Mouse (Mus musculus): ENCODE measurements around the gene Rdh16. TPM values are rescaled to one million over a fixed set of nuclear protein-coding genes. Genes with fewer than 3 reads are reported as not detected.
"Not testable (repeated sequence)": the region's sequence is repeated elsewhere in the genome, so short reads cannot be mapped to it uniquely, and the experiment has no call there.

Rdh16 gene
- polyA plus RNA-seq, 1 experiment from 2014 or later = not detected

- no peak overlapping the region for H3K4me3 ChIP-seq (ENCODE audit: low read depth, low read length)
- H3K9me3 ChIP-seq (ENCODE audit: control insufficient read depth, low read length) = no peaks in the 10 kb centered on the region
- no peak for ATAC-seq (replicated peaks; ENCODE audit: low FRiP score, low TSS enrichment, low read depth)
- 84% methylated on average over 2 of the region's 2 CpGs for WGBS
- DNase-seq (ENCODE audit: low spot score) = no peak
- no peak overlapping the region for H3K4me2 ChIP-seq (ENCODE audit: low read length)
- H3K27ac ChIP-seq (ENCODE audit: low read depth) = no peak overlapping the region
- H3K9ac ChIP-seq (ENCODE audit: low read length) = no peak overlapping the region
- H3K36me3 ChIP-seq (ENCODE audit: control insufficient read depth, insufficient read depth, low read length) = no peaks in the 10 kb centered on the region
- no peaks in the 10 kb centered on the region for H3K4me1 ChIP-seq (replicated peaks; ENCODE audit: control insufficient read depth, insufficient read depth, low read length)
- no peaks in the 10 kb centered on the region for H3K27me3 ChIP-seq (replicated peaks; ENCODE audit: control insufficient read depth, insufficient read depth, low read length)
Measured at GRCm38 (mm10) chr10:127840776-127841175, 39.8 kb downstream of the Rdh16 start.

GRCm38 (mm10) chr10:127845945-127846344 is 45.0 kb downstream of the Rdh16 start:
- H3K4me3 ChIP-seq (ENCODE audit: low read depth, low read length); H3K9ac ChIP-seq (ENCODE audit: low read length); H3K36me3 ChIP-seq (ENCODE audit: control insufficient read depth, insufficient read depth, low read length); H3K27ac ChIP-seq (ENCODE audit: low read depth); H3K9me3 ChIP-seq (ENCODE audit: control insufficient read depth, low read length); H3K4me1 ChIP-seq (replicated peaks; ENCODE audit: control insufficient read depth, insufficient read depth, low read length); H3K4me2 ChIP-seq (ENCODE audit: low read length); H3K27me3 ChIP-seq (replicated peaks; ENCODE audit: control insufficient read depth, insufficient read depth, low read length); ATAC-seq (replicated peaks; ENCODE audit: low FRiP score, low TSS enrichment, low read depth); DNase-seq (ENCODE audit: low spot score): not testable (repeated sequence)
- 93% methylated on average over 5 of the region's 5 CpGs for WGBS

- H3K4me1 ChIP-seq (replicated peaks; ENCODE audit: control insufficient read depth, insufficient read depth, low read length) = no peaks in the 10 kb centered on the region
- no peak overlapping the region for H3K4me2 ChIP-seq (ENCODE audit: low read length)
- no peaks in the 10 kb centered on the region for H3K27me3 ChIP-seq (replicated peaks; ENCODE audit: control insufficient read depth, insufficient read depth, low read length)
- H3K27ac ChIP-seq (ENCODE audit: low read depth) = no peak overlapping the region
- ATAC-seq (replicated peaks; ENCODE audit: low FRiP score, low TSS enrichment, low read depth) = no peak
- WGBS = 76% methylated on average over 1 of the region's 1 CpGs
- no peak for DNase-seq (ENCODE audit: low spot score)
- H3K4me3 ChIP-seq (ENCODE audit: low read depth, low read length) = no peak overlapping the region
- no peaks in the 10 kb centered on the region for H3K9me3 ChIP-seq (ENCODE audit: control insufficient read depth, low read length)
- H3K9ac ChIP-seq (ENCODE audit: low read length) = no peak overlapping the region
- H3K36me3 ChIP-seq (ENCODE audit: control insufficient read depth, insufficient read depth, low read length) = no peaks in the 10 kb centered on the region
Measured at GRCm38 (mm10) chr10:127848089-127848488, 47.1 kb downstream of the Rdh16 start.

- H3K9me3 ChIP-seq (ENCODE audit: control insufficient read depth, low read length) = no peaks in the 10 kb centered on the region
- WGBS = 48% methylated on average over 1 of the region's 1 CpGs
- no peak for DNase-seq (ENCODE audit: low spot score)
- no peaks in the 10 kb centered on the region for H3K27me3 ChIP-seq (replicated peaks; ENCODE audit: control insufficient read depth, insufficient read depth, low read length)
- ATAC-seq (replicated peaks; ENCODE audit: low FRiP score, low TSS enrichment, low read depth) = no peak
- H3K4me1 ChIP-seq (replicated peaks; ENCODE audit: control insufficient read depth, insufficient read depth, low read length) = no peaks in the 10 kb centered on the region
- no peaks in the 10 kb centered on the region for H3K36me3 ChIP-seq (ENCODE audit: control insufficient read depth, insufficient read depth, low read length)
- H3K9ac ChIP-seq (ENCODE audit: low read length) = no peak within 1 kb of the TSS
- H3K27ac ChIP-seq (ENCODE audit: low read depth) = no peak within 1 kb of the TSS
- H3K4me3 ChIP-seq (ENCODE audit: low read depth, low read length) = no peak within 1 kb of the TSS
- H3K4me2 ChIP-seq (ENCODE audit: low read length) = no peak within 1 kb of the TSS
Measured at GRCm38 (mm10) chr10:127849628-127850027, 48.7 kb downstream of the Rdh16 start, which contains the start of gene Rdh19. Gene Rdh19, plus strand, starts transcription at chr10:127849928.

GRCm38 (mm10) chr10:127856376-127856775 is 55.4 kb downstream of the Rdh16 start:
- Histone ChIP-seq H3K36me3 (ENCODE audit: control insufficient read depth, insufficient read depth, low read length) (no peaks in the 10 kb centered on the region), H3K4me2 (ENCODE audit: low read length) (no peak overlapping the region), H3K9me3 (ENCODE audit: control insufficient read depth, low read length) (no peaks in the 10 kb centered on the region), H3K27me3 (replicated peaks; ENCODE audit: control insufficient read depth, insufficient read depth, low read length) (no peaks in the 10 kb centered on the region), H3K4me3 (ENCODE audit: low read depth, low read length) (no peak overlapping the region), H3K9ac (ENCODE audit: low read length) (no peak overlapping the region), H3K4me1 (replicated peaks; ENCODE audit: control insufficient read depth, insufficient read depth, low read length) (no peaks in the 10 kb centered on the region), H3K27ac (ENCODE audit: low read depth) (no peak overlapping the region)
- ATAC-seq (replicated peaks; ENCODE audit: low FRiP score, low TSS enrichment, low read depth) (no peak), DNase-seq (ENCODE audit: low spot score) (no peak)

- H3K4me2 ChIP-seq (ENCODE audit: low read length) = no peak overlapping the region
- H3K9me3 ChIP-seq (ENCODE audit: control insufficient read depth, low read length) = no peaks in the 10 kb centered on the region
- no peaks in the 10 kb centered on the region for H3K36me3 ChIP-seq (ENCODE audit: control insufficient read depth, insufficient read depth, low read length)
- no peaks in the 10 kb centered on the region for H3K27me3 ChIP-seq (replicated peaks; ENCODE audit: control insufficient read depth, insufficient read depth, low read length)
- no peak overlapping the region for H3K9ac ChIP-seq (ENCODE audit: low read length)
- no peaks in the 10 kb centered on the region for H3K4me1 ChIP-seq (replicated peaks; ENCODE audit: control insufficient read depth, insufficient read depth, low read length)
- no peak for ATAC-seq (replicated peaks; ENCODE audit: low FRiP score, low TSS enrichment, low read depth)
- no peak overlapping the region for H3K4me3 ChIP-seq (ENCODE audit: low read depth, low read length)
- H3K27ac ChIP-seq (ENCODE audit: low read depth) = no peak overlapping the region
- DNase-seq (ENCODE audit: low spot score) = no peak
Measured at GRCm38 (mm10) chr10:127864931-127865330, 64.0 kb downstream of the Rdh16 start.

- no peak within 1 kb of the TSS for H3K9ac ChIP-seq (ENCODE audit: low read length)
- no peaks in the 10 kb centered on the region for H3K4me1 ChIP-seq (replicated peaks; ENCODE audit: control insufficient read depth, insufficient read depth, low read length)
- ATAC-seq (replicated peaks; ENCODE audit: low FRiP score, low TSS enrichment, low read depth) (no peak), DNase-seq (ENCODE audit: low spot score) (no peak)
- H3K36me3 ChIP-seq (ENCODE audit: control insufficient read depth, insufficient read depth, low read length) = no peaks in the 10 kb centered on the region
- 79% methylated on average over 3 of the region's 3 CpGs for WGBS
- H3K4me2 ChIP-seq (ENCODE audit: low read length) = no peak within 1 kb of the TSS
- no peaks in the 10 kb centered on the region for H3K9me3 ChIP-seq (ENCODE audit: control insufficient read depth, low read length)
- no peak within 1 kb of the TSS for H3K4me3 ChIP-seq (ENCODE audit: low read depth, low read length)
- no peak within 1 kb of the TSS for H3K27ac ChIP-seq (ENCODE audit: low read depth)
- H3K27me3 ChIP-seq (replicated peaks; ENCODE audit: control insufficient read depth, insufficient read depth, low read length) = no peaks in the 10 kb centered on the region
Measured at GRCm38 (mm10) chr10:127866232-127866631, 65.3 kb downstream of the Rdh16 start, which contains the start of gene Rdh16f2. Gene Rdh16f2, plus strand, starts transcription at chr10:127866474.

GRCm38 (mm10) chr10:127872484-127872883 is 71.5 kb downstream of the Rdh16 start:
- ATAC-seq (replicated peaks; ENCODE audit: low FRiP score, low TSS enrichment, low read depth) (no peak), DNase-seq (ENCODE audit: low spot score) (no peak)
- no peaks in the 10 kb centered on the region for H3K36me3 ChIP-seq (ENCODE audit: control insufficient read depth, insufficient read depth, low read length)
- H3K4me2 ChIP-seq (ENCODE audit: low read length) = no peak overlapping the region
- H3K4me1 ChIP-seq (replicated peaks; ENCODE audit: control insufficient read depth, insufficient read depth, low read length) = no peaks in the 10 kb centered on the region
- no peaks in the 10 kb centered on the region for H3K27me3 ChIP-seq (replicated peaks; ENCODE audit: control insufficient read depth, insufficient read depth, low read length)
- H3K9ac ChIP-seq (ENCODE audit: low read length) = no peak overlapping the region
- 64% methylated on average over 4 of the region's 4 CpGs for WGBS
- no peak overlapping the region for H3K4me3 ChIP-seq (ENCODE audit: low read depth, low read length)
- H3K27ac ChIP-seq (ENCODE audit: low read depth) = no peak overlapping the region
- H3K9me3 ChIP-seq (ENCODE audit: control insufficient read depth, low read length) = no peaks in the 10 kb centered on the region

- H3K4me2 ChIP-seq (ENCODE audit: low read length) = peak overlapping the region; percentile 33
- 25% methylated on average over 2 of the region's 2 CpGs for WGBS
- H3K27ac ChIP-seq (ENCODE audit: low read depth) = peak overlapping the region; percentile 77
Measured at GRCm38 (mm10) chr10:127877681-127878080, 76.7 kb downstream of the Rdh16 start.

More at GRCm38 (mm10) chr10:127877681-127878080, 76.7 kb downstream of the Rdh16 start:
- Histone ChIP-seq H3K4me3 (ENCODE audit: low read depth, low read length) (no peak overlapping the region), H3K9me3 (ENCODE audit: control insufficient read depth, low read length) (no peaks in the 10 kb centered on the region), H3K27me3 (replicated peaks; ENCODE audit: control insufficient read depth, insufficient read depth, low read length) (no peaks in the 10 kb centered on the region), H3K36me3 (ENCODE audit: control insufficient read depth, insufficient read depth, low read length) (no peaks in the 10 kb centered on the region), H3K9ac (ENCODE audit: low read length) (no peak overlapping the region), H3K4me1 (replicated peaks; ENCODE audit: control insufficient read depth, insufficient read depth, low read length) (peaks cover 5% of the 10 kb centered on the region; the same call in 1 of the 2 replicates)
- ATAC-seq (replicated peaks; ENCODE audit: low FRiP score, low TSS enrichment, low read depth) = peak; percentile 82
- peak; percentile 59 for DNase-seq (ENCODE audit: low spot score)
